Mouse (Mus musculus): ENCODE results near the gene Svip. TPM values are rescaled to one million over a fixed set of nuclear protein-coding genes. Genes with fewer than 3 reads are reported as not detected.

Gene Svip
- polyA plus RNA-seq, 1 experiment from 2014 or later: 28.0 TPM

Other genes with a start within 250 kb of the Svip start
- gene Gas2, start 144.0 kb downstream of the Svip start, polyA plus RNA-seq (2014; fragmentation: Nextera tagmentation; extraction: Ambion mirVana): 14.6 and 19.9 TPM in 2 replicates
- 11.0 and 13.7 TPM in 2 replicates for gene Fancf, start 143.8 kb downstream of the Svip start, polyA plus RNA-seq (2014; fragmentation: Nextera tagmentation; extraction: Ambion mirVana)
- gene 1700015G11Rik, start 9.7 kb upstream of the Svip start, polyA plus RNA-seq (2014; fragmentation: Nextera tagmentation; extraction: Ambion mirVana): not detected in 2 replicates

All from neural tube, embryonic 14.5 days (tissue).